Mouse (Mus musculus) pancreas, adult 10 weeks (tissue): ENCODE measurements around the gene Olfr1310. TPM values are rescaled to one million over a fixed set of nuclear protein-coding genes. Genes with fewer than 3 reads are reported as not detected.

Source experiments
- polyA plus RNA-seq: library from polyadenylated mRNA; stranded (reverse); fragments of 350-450 nt; fragmentation: Illumina TruSeq; extraction: RNeasy Lipid Tissue Mini Kit (QIAGEN cat#74804); gene quantifications from one replicate; pipeline ENCODE4 v1.2.3, GENCODE M21; 2015; ENCODE audit warnings: low read depth, low replicate concordance; ENCODE audit not compliant: insufficient read depth

The Olfr1310 gene
- not detected for polyA plus RNA-seq

GRCm38 (mm10) chr2:112012608-112013007 lies at the start of gene Olfr1310:
Gene Olfr1310, minus strand, starts transcription at chr2:112012708.

GRCm38 (mm10) chr2:112050138-112050537 lies 37.6 kb upstream of the Olfr1310 start, which contains the start of gene Olfr1312:
Gene Olfr1312, minus strand, starts transcription at chr2:112050238.

GRCm38 (mm10) chr2:112024312-112024711 lies 11.8 kb upstream of the Olfr1310 start, which contains the start of gene Olfr1311:
Gene Olfr1311, minus strand, starts transcription at chr2:112024412.

GRCm38 (mm10) chr2:111990181-111990580 lies 22.3 kb downstream of the Olfr1310 start, which contains the start of gene Olfr1309:
Gene Olfr1309, minus strand, starts transcription at chr2:111990281.

GRCm38 (mm10) chr2:111964844-111965243 lies 47.7 kb downstream of the Olfr1310 start, which contains the start of gene Olfr1308:
Gene Olfr1308, minus strand, starts transcription at chr2:111964944.

Other genes with a start within 250 kb of the Olfr1310 start
- not detected for gene Olfr1302, start 235.3 kb downstream of the Olfr1310 start, polyA plus RNA-seq
- not detected for gene Olfr1303, start 192.4 kb downstream of the Olfr1310 start, polyA plus RNA-seq
- gene Olfr1305, start 135.6 kb downstream of the Olfr1310 start, polyA plus RNA-seq, result not detected
- gene Olfr1306, start 96.4 kb downstream of the Olfr1310 start, polyA plus RNA-seq, result not detected
- not detected for gene Olfr1307, start 63.3 kb downstream of the Olfr1310 start, polyA plus RNA-seq
- not detected for gene Olfr1308, start 47.8 kb downstream of the Olfr1310 start, polyA plus RNA-seq
- not detected for gene Olfr1309, start 22.4 kb downstream of the Olfr1310 start, polyA plus RNA-seq
- gene Olfr1311, start 11.7 kb upstream of the Olfr1310 start, polyA plus RNA-seq, result not detected
- gene Olfr1312, start 37.5 kb upstream of the Olfr1310 start, polyA plus RNA-seq, result not detected
- gene Olfr1313, start 65.1 kb upstream of the Olfr1310 start, polyA plus RNA-seq, result not detected
- gene Olfr1314, start 84.1 kb upstream of the Olfr1310 start, polyA plus RNA-seq, result not detected
- not detected for gene Olfr1315-ps1, start 102.7 kb upstream of the Olfr1310 start, polyA plus RNA-seq
- gene Olfr1316, start 122.3 kb upstream of the Olfr1310 start, polyA plus RNA-seq, result not detected
- gene Olfr1317, start 127.6 kb upstream of the Olfr1310 start, polyA plus RNA-seq, result not detected
- gene Olfr1318, start 141.5 kb upstream of the Olfr1310 start, polyA plus RNA-seq, result not detected
- gene Lpcat4, start 226.8 kb upstream of the Olfr1310 start, polyA plus RNA-seq, result 4.5 TPM
- not detected for gene Nutm1, start 246.6 kb upstream of the Olfr1310 start, polyA plus RNA-seq
- 25.2 TPM for gene Nop10, start 249.2 kb upstream of the Olfr1310 start, polyA plus RNA-seq